Mouse (Mus musculus) lung, postnatal 0 days (tissue): ENCODE data around the gene Enpep. TPM values are rescaled to one million over a fixed set of nuclear protein-coding genes. Genes with fewer than 3 reads are reported as not detected.

Experiments
- ATAC-seq: fragments of 200-750 bp; cut with Nextera tagmentation; 2 replicates; pipeline ENCODE4 v1.8.0; 2017; ENCODE audit warnings: moderate library complexity
- DNase-seq: peaks from one replicate; pipeline ENCODE4 v3.0.0-alpha.2; 2016; ENCODE audit warnings: low spot score
- H3K27ac ChIP-seq: fragments of 300-500 bp; sonication (generic); 2 replicates; pipeline ENCODE4 v1.5.1; 2014; ENCODE audit warnings: antibody characterized with exemption, mild to moderate bottlenecking, low read length, mixed read lengths
- H3K27me3 ChIP-seq: fragments of 300-500 bp; sonication (generic); replicated peaks from 2 replicates; pipeline ENCODE4 v1.6.1; 2014; ENCODE audit warnings: low read length, mixed read lengths; ENCODE audit not compliant: insufficient read depth
- H3K36me3 ChIP-seq: fragments of 300-500 bp; sonication (generic); 2 replicates; pipeline ENCODE4 v1.6.1; 2014; ENCODE audit warnings: low read length, mixed read lengths; ENCODE audit not compliant: insufficient read depth
- H3K4me1 ChIP-seq: fragments of 300-500 bp; sonication (generic); 2 replicates; pipeline ENCODE4 v1.6.1; 2014; ENCODE audit warnings: antibody characterized with exemption, low read depth, low read length, mixed read lengths; ENCODE audit not compliant: insufficient read depth
- H3K4me2 ChIP-seq: fragments of 300-500 bp; sonication (generic); replicated peaks from 2 replicates; pipeline ENCODE4 v1.6.1; 2014; ENCODE audit warnings: low read depth, mild to moderate bottlenecking, low read length, moderate library complexity, mixed read lengths
- H3K4me3 ChIP-seq: fragments of 300-500 bp; sonication (generic); 2 replicates; pipeline ENCODE4 v1.5.1; 2014; ENCODE audit warnings: low read depth, low read length
- H3K9ac ChIP-seq: fragments of 300-500 bp; sonication (generic); replicated peaks from 2 replicates; pipeline ENCODE4 v1.6.1; 2014; ENCODE audit warnings: low read depth, mild to moderate bottlenecking
- H3K9me3 ChIP-seq: fragments of 300-500 bp; sonication (generic); 2 replicates; pipeline ENCODE4 v1.6.1; 2016; ENCODE audit warnings: low read length, mixed read lengths
- CTCF ChIP-seq: IDR thresholded peaks from 2 replicates; pipeline ENCODE4 v1.5.1; 2016; ENCODE audit warnings: antibody characterized with exemption, mild to moderate bottlenecking
- EP300 ChIP-seq: IDR thresholded peaks from 2 replicates; pipeline ENCODE4 v1.6.1; 2016; ENCODE audit warnings: antibody characterized with exemption, mild to moderate bottlenecking, control low read depth
- WGBS: fragments of 180-500 bp; shearing (Covaris S2); extraction: QIAGEN DNeasy Blood & Tissue Kit; methylation state at CpG from one replicate; pipeline ENCODE4 v1.1.7; 2014; 5-methylcytosine and 5-hydroxymethylcytosine counted together
- polyA plus RNA-seq: library from polyadenylated mRNA; unstranded; fragments of >200 nt; fragmentation: Nextera tagmentation; extraction: Ambion mirVana; gene quantifications from 2 replicates; pipeline ENCODE4 v1.2.1, GENCODE M21; 2015

The Enpep gene
- polyA plus RNA-seq, 1 experiment from 2014 or later: 106 TPM

GRCm38 (mm10) chr3:129224806-129225576, 107.5 kb downstream of the Enpep start:
- Histone ChIP-seq H3K9ac (no peak overlapping the region), H3K4me3 (no peak overlapping the region)

GRCm38 (mm10) chr3:129223964-129224805, 108.3 kb downstream of the Enpep start:
- Histone ChIP-seq H3K4me2 (peak overlapping the region; percentile 2; the same call in 1 of the 2 replicates), H3K27ac (no peak overlapping the region), H3K9ac (no peak overlapping the region), H3K4me1 (no peaks in the 10 kb centered on the region), H3K27me3 (peaks cover 61% of the 10 kb centered on the region), H3K9me3 (no peaks in the 10 kb centered on the region), H3K4me3 (no peak overlapping the region), H3K36me3 (no peaks in the 10 kb centered on the region)
- TF ChIP-seq EP300 (no peak), CTCF (no peak)
- whole genome bisulfite sequencing: 2% methylated on average over 26 of the region's 26 CpGs
- DNase-seq: no peak
- ATAC-seq: no peak

More at GRCm38 (mm10) chr3:129224806-129225576, 107.5 kb downstream of the Enpep start:
- ATAC-seq (no peak), DNase-seq (no peak)
- no peak overlapping the region for H3K27ac ChIP-seq
- TF ChIP-seq EP300 (no peak), CTCF (no peak)
- 2% methylated on average over 40 of the region's 40 CpGs for WGBS
- H3K9me3 ChIP-seq: no peaks in the 10 kb centered on the region
- no peaks in the 10 kb centered on the region for H3K36me3 ChIP-seq
- no peak overlapping the region for H3K4me2 ChIP-seq
- peaks cover 53% of the 10 kb centered on the region for H3K27me3 ChIP-seq
- H3K4me1 ChIP-seq: no peaks in the 10 kb centered on the region

- Histone ChIP-seq H3K4me2 (no peak overlapping the region), H3K27me3 (peaks cover 65% of the 10 kb centered on the region)
Measured at GRCm38 (mm10) chr3:129223401-129223800, 109.1 kb downstream of the Enpep start.

GRCm38 (mm10) chr3:129222448-129223290, 109.9 kb downstream of the Enpep start:
- ATAC-seq (no peak), DNase-seq (no peak)
- Histone ChIP-seq H3K9ac (no peak overlapping the region), H3K4me2 (no peak overlapping the region), H3K36me3 (no peaks in the 10 kb centered on the region), H3K9me3 (no peaks in the 10 kb centered on the region), H3K27me3 (peaks cover 72% of the 10 kb centered on the region), H3K4me1 (no peaks in the 10 kb centered on the region), H3K4me3 (no peak overlapping the region), H3K27ac (no peak overlapping the region)
- 4% methylated on average over 21 of the region's 21 CpGs for WGBS
- TF ChIP-seq EP300: no peak
- no peak for TF ChIP-seq CTCF

More at GRCm38 (mm10) chr3:129223401-129223800, 109.1 kb downstream of the Enpep start:
- H3K27ac ChIP-seq: no peak overlapping the region
- DNase-seq: no peak
- 4% methylated on average over 5 of the region's 6 CpGs for WGBS
- TF ChIP-seq EP300: no peak
- no peak for TF ChIP-seq CTCF
- H3K4me3 ChIP-seq: no peak overlapping the region
- H3K36me3 ChIP-seq: no peaks in the 10 kb centered on the region
- no peak overlapping the region for H3K9ac ChIP-seq
- no peaks in the 10 kb centered on the region for H3K4me1 ChIP-seq
- H3K9me3 ChIP-seq: no peaks in the 10 kb centered on the region
- ATAC-seq: no peak

GRCm38 (mm10) chr3:129221380-129222260, 110.9 kb downstream of the Enpep start:
- no peak overlapping the region for H3K9ac ChIP-seq
- ATAC-seq (no peak), DNase-seq (no peak)
- no peaks in the 10 kb centered on the region for H3K9me3 ChIP-seq
- 16% methylated on average over 27 of the region's 27 CpGs for WGBS
- no peaks in the 10 kb centered on the region for H3K36me3 ChIP-seq
- peaks cover 71% of the 10 kb centered on the region for H3K27me3 ChIP-seq
- TF ChIP-seq EP300 (no peak), CTCF (no peak)
- H3K27ac ChIP-seq: no peak overlapping the region
- no peaks in the 10 kb centered on the region for H3K4me1 ChIP-seq
- H3K4me2 ChIP-seq: no peak overlapping the region
- H3K4me3 ChIP-seq: no peak overlapping the region
